Mouse (Mus musculus) layer of hippocampus, postnatal 25 days (tissue): ENCODE data around the gene Gm43638. TPM values are rescaled to one million over a fixed set of nuclear protein-coding genes. Genes with fewer than 3 reads are reported as not detected.

ENCODE experiments used
- total RNA-seq, 2 experiments: library from RNA; stranded (reverse); gene quantifications; 2 replicates each; pipeline ENCODE4 v1.2.3; 2021

The Gm43638 gene
- total RNA-seq, 2 experiments from 2014 or later: not detected

Other genes starting within 250 kb of the Gm43638 start
- not detected for gene Ugt2b37, start 232.0 kb downstream of the Gm43638 start, total RNA-seq
- gene Ugt2a3, start 149.6 kb downstream of the Gm43638 start, total RNA-seq: not detected
- gene Ugt2b38, start 62.6 kb downstream of the Gm43638 start, total RNA-seq: not detected
- gene Ugt2a2, start 4.5 kb downstream of the Gm43638 start, total RNA-seq: not detected
- not detected for gene Ugt2a1, start 4.1 kb upstream of the Gm43638 start, total RNA-seq
- not detected for gene Sult1b1, start 51.4 kb upstream of the Gm43638 start, total RNA-seq
- gene Sult1d1, start 82.2 kb upstream of the Gm43638 start, total RNA-seq: not detected
- gene Sult1e1, start 104.8 kb upstream of the Gm43638 start, total RNA-seq: not detected
- gene Csn1s1, start 179.4 kb upstream of the Gm43638 start, total RNA-seq: not detected
- gene Csn2, start 212.8 kb upstream of the Gm43638 start, total RNA-seq: not detected